Mouse (Mus musculus) liver, embryonic 14.5 days (tissue): ENCODE data around the gene Mgat2.

Experiments
- CTCF ChIP-seq: IDR thresholded peaks from 2 replicates; pipeline ENCODE4 v1.5.1; 2016; ENCODE audit warnings: antibody characterized with exemption, low read depth, control low read depth
- EP300 ChIP-seq: IDR thresholded peaks from 2 replicates; pipeline ENCODE4 v1.6.1; 2016; ENCODE audit warnings: antibody characterized with exemption, low read depth

DNA sequence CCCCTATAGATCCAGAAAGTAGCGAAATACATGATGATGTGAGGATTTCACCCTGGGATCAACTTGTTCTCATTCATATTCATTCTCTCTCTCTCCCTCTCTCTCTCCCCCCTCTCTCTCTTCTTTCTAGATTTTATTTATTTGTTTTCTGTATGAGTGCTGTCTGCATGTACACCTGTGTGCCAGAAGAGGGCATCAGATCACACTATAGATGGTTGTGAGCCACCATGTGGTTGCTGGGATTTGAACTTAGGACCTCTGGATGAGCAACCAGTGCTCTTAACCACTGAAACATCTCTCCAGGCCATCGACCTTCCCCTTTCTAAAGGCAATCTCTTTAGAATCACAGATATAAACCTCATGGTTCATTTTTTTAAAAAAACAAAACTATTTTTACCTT is 24.6 kb downstream of the Mgat2 start:
- TF ChIP-seq CTCF, result peak; percentile 65
- TF ChIP-seq EP300, result no peak
